Mouse (Mus musculus): ENCODE measurements around the gene Retn. TPM values are rescaled to one million over a fixed set of nuclear protein-coding genes. Genes with fewer than 3 reads are reported as not detected.

Gene Retn
- polyA plus RNA-seq, 1 experiment from 2014 or later: 0.27 TPM

DNA sequence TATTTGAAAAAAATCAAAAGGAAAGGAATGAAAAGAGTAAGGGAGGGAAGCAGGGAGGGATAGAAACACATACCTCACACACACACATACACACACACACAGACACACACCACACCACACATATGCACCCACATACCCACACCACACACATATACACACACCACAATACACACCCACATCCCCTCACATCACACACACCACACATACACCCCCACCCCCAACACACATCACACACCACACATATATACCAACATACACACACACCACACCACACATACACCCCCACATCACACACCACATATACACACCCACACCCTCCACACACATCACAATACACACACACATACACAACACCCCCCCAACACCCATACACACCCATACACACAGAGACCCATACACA is 29.0 kb downstream of the Retn start:
- Histone ChIP-seq H3K9me3 (replicated peaks) (no peaks in the 10 kb centered on the region), H3K27me3 (replicated peaks) (no peaks in the 10 kb centered on the region), H3K4me2 (no peak overlapping the region), H3K36me3 (peaks cover 27% of the 10 kb centered on the region), H3K4me1 (peaks cover 11% of the 10 kb centered on the region), H3K27ac (replicated peaks) (no peak overlapping the region), H3K9ac (replicated peaks) (no peak overlapping the region), H3K4me3 (replicated peaks) (no peak overlapping the region)
- peak; percentile 22; the same call in 1 of the 2 replicates for ATAC-seq (ENCODE audit: low FRiP score)

DNA sequence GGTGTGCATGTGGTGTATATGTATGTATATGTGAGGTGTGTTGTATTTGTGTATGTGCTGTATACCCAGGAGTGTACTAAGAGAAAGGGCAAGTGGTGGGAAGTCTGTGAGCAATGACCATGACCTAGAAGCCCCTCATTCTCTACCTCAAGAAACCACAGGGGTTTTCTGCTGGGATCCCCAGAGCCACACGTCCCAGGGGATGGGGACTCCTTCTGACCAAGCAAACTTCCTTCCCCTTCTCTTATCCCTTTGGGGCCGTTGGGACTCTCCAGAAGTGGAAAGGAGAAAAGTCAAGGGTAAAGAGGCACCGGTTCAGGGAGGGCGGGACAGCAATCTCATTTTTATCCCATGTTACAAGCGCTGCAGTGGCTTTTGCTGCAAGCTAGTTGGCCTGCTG is 29.9 kb downstream of the Retn start:
- ATAC-seq (ENCODE audit: low FRiP score): no peak
- Histone ChIP-seq H3K36me3 (peaks cover 18% of the 10 kb centered on the region), H3K4me3 (replicated peaks) (no peak overlapping the region), H3K4me2 (no peak overlapping the region), H3K9ac (replicated peaks) (no peak overlapping the region), H3K27ac (replicated peaks) (no peak overlapping the region), H3K9me3 (replicated peaks) (no peaks in the 10 kb centered on the region), H3K4me1 (peaks cover 3% of the 10 kb centered on the region), H3K27me3 (replicated peaks) (no peaks in the 10 kb centered on the region)
- WGBS: 65% methylated on average over 5 of the region's 5 CpGs

DNA sequence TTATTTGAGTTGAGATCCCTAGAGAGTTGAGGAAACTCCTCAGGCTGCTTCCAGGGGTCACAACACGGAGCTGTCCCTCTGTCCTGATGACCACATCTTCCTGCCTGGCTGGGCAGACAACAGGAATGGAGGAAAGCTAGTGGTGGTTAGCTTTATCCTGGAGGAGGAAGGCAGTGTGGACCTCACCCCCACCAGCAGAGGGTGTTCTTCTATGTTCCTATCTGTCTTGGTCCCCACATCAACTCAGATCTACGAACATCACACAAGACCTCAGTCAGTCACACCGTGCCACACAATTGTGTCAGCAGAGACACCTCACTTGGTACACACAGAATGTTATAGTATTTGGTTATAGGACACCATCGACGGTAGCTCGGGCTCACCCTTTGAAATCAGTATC is 32.0 kb downstream of the Retn start:
- Histone ChIP-seq H3K9ac (replicated peaks) (no peak overlapping the region), H3K27ac (replicated peaks) (no peak overlapping the region), H3K27me3 (replicated peaks) (no peaks in the 10 kb centered on the region), H3K4me3 (replicated peaks) (no peak overlapping the region), H3K36me3 (no peaks in the 10 kb centered on the region), H3K4me1 (no peaks in the 10 kb centered on the region), H3K4me2 (no peak overlapping the region), H3K9me3 (replicated peaks) (no peaks in the 10 kb centered on the region)
- 76% methylated on average over 6 of the region's 6 CpGs for WGBS
- no peak for ATAC-seq (ENCODE audit: low FRiP score)

DNA sequence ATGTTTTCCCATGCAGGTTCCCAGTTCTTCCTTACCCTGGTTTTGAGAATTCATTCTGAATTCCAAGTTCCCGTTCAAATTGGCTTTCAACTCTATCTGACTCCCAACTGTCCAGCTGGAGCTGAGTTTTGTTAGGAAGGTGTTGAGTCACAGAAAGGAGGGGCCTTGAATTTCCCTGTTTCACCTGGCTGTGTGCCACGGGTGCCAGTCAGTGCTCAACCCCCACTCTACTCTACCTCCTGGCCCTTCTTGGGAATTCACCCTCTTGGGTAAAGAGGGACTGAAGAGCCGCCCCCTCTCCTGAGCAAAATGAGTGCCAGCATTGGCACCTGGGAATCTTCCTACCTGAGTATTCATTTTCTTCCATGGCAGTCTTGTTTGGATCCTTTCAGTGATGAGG is 35.2 kb downstream of the Retn start:
- no peak overlapping the region for H3K27ac ChIP-seq (replicated peaks)
- 88% methylated on average over 3 of the region's 3 CpGs for WGBS

DNA sequence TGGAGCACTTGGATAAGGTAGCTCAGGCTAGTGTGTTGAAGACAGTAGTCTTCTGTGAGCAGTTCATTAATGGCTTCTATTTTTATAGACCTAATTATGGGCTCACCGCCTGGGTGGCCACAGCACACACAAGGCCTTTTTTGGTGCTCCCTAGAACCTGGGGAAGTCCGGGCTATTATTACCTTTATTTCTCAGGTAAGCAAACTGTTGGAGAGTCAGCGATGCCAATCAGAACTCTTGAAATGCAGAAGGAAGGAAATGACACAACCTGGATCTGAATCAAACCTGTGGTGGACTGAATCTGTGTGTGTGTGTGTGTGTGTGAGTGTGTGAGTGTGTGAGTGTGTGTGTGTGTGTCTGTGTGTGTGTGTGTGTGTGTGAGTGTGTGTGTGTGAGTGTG is 38.6 kb downstream of the Retn start, which contains the start of gene Fcer2a:
TSS of gene Fcer2a (minus strand) at position 55 of the 400 bp plus-strand sequence.
- Histone ChIP-seq H3K9ac (replicated peaks) (no peak within 1 kb of the TSS), H3K4me3 (replicated peaks) (no peak within 1 kb of the TSS), H3K27me3 (replicated peaks) (no peaks in the 10 kb centered on the region), H3K27ac (replicated peaks) (no peak within 1 kb of the TSS), H3K36me3 (no peaks in the 10 kb centered on the region), H3K4me1 (no peaks in the 10 kb centered on the region), H3K9me3 (replicated peaks) (no peaks in the 10 kb centered on the region), H3K4me2 (no peak within 1 kb of the TSS)
- no peak for ATAC-seq (ENCODE audit: low FRiP score)
- WGBS: 69% methylated on average over 3 of the region's 3 CpGs

More for the DNA sequence above, 35.2 kb downstream of the Retn start:
- Histone ChIP-seq H3K9ac (replicated peaks) (no peak overlapping the region), H3K36me3 (no peaks in the 10 kb centered on the region), H3K4me1 (no peaks in the 10 kb centered on the region), H3K4me3 (replicated peaks) (no peak overlapping the region), H3K9me3 (replicated peaks) (no peaks in the 10 kb centered on the region), H3K27me3 (replicated peaks) (no peaks in the 10 kb centered on the region), H3K4me2 (no peak overlapping the region)
- ATAC-seq (ENCODE audit: low FRiP score): no peak

DNA sequence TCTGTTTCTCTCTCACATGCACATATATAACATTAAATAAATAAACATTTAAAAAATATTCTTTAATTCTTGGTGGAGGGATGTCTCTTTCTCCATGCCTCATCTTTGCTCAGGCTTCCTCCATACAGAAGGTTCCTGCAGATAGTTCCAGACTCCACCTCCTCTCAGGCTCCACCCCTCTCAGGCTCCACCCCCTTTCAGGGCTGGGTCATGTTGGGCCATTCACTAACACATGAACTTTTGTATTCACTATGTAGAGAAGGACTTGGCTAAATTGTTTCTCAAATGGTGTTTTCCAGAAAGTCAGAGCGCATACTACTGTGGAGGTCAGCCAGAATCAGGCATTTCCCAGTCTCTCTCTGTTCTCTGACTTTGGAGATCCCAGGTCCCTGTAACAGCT is 45.9 kb downstream of the Retn start:
- Histone ChIP-seq H3K4me3 (replicated peaks) (no peak overlapping the region), H3K36me3 (no peaks in the 10 kb centered on the region), H3K4me2 (no peak overlapping the region), H3K27ac (replicated peaks) (no peak overlapping the region), H3K4me1 (no peaks in the 10 kb centered on the region), H3K9me3 (replicated peaks) (no peaks in the 10 kb centered on the region), H3K27me3 (replicated peaks) (no peaks in the 10 kb centered on the region), H3K9ac (replicated peaks) (no peak overlapping the region)
- ATAC-seq (ENCODE audit: low FRiP score): no peak
- WGBS: 92% methylated on average over 1 of the region's 1 CpGs

DNA sequence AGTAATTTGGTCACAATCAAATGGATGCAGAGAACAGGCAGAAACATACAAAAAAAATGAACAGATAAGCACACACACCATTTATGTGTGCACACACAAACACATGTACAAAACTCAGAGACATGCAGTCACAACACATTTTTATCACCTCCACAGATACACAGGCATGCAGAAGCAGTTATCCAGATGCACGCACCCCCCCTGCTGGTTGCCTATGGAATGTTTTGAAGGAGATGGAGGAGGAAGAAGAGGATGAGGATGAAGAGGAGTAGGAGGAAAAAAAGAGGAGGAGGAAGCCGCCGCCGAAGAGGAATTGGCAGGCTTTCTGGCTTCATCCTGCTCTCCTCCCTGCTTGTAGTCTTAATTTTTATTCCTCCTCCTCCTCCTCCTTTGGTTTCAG is 50.1 kb downstream of the Retn start:
- Histone ChIP-seq H3K36me3 (no peaks in the 10 kb centered on the region), H3K4me1 (no peaks in the 10 kb centered on the region), H3K4me2 (no peak overlapping the region), H3K27ac (replicated peaks) (no peak overlapping the region), H3K9me3 (replicated peaks) (no peaks in the 10 kb centered on the region), H3K9ac (replicated peaks) (no peak overlapping the region), H3K4me3 (replicated peaks) (no peak overlapping the region), H3K27me3 (replicated peaks) (no peaks in the 10 kb centered on the region)
- WGBS: 70% methylated on average over 4 of the region's 4 CpGs
- ATAC-seq (ENCODE audit: low FRiP score): no peak

DNA sequence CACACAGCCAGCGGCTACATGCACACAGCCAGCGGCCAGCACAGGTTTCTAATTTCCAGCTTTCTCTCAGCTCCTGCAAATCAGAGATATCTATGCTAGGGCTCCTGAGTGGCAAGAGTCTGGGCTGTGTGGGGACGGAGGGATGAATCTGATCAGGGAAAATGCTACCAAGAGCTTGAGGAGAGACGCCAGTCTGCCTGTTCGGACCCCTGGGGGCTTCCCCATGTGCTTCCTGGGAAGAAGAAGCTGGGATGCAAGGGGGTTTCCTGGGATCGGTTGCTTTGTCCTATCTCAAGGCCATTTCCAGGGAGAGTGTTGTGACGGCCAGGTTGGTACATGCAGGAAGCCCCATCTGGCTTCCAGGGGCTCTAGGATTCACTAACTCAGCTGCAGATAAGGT is 52.0 kb downstream of the Retn start:
- H3K4me1 ChIP-seq: no peaks in the 10 kb centered on the region
- no peaks in the 10 kb centered on the region for H3K36me3 ChIP-seq
- H3K4me3 ChIP-seq (replicated peaks): no peak overlapping the region
- ATAC-seq (ENCODE audit: low FRiP score): no peak
- H3K4me2 ChIP-seq: no peak overlapping the region
- H3K27me3 ChIP-seq (replicated peaks): no peaks in the 10 kb centered on the region
- no peaks in the 10 kb centered on the region for H3K9me3 ChIP-seq (replicated peaks)
- H3K9ac ChIP-seq (replicated peaks): no peak overlapping the region
- H3K27ac ChIP-seq (replicated peaks): no peak overlapping the region
- 75% methylated on average over 7 of the region's 7 CpGs for WGBS

Other genes with a start within 250 kb of the Retn start
- 4.0 and 5.7 TPM in 2 replicates for gene Pex11g, start 188.1 kb upstream of the Retn start, polyA plus RNA-seq (2015; fragmentation: Nextera tagmentation; extraction: Ambion mirVana)
- gene Tex45, start 184.9 kb upstream of the Retn start, polyA plus RNA-seq (2015; fragmentation: Nextera tagmentation; extraction: Ambion mirVana): 0.50 and 0.61 TPM in 2 replicates
- gene Zfp358, start 162.6 kb upstream of the Retn start, polyA plus RNA-seq (2015; fragmentation: Nextera tagmentation; extraction: Ambion mirVana): 62.7 and 64.3 TPM in 2 replicates
- gene Mcoln1, start 155.3 kb upstream of the Retn start, polyA plus RNA-seq (2015; fragmentation: Nextera tagmentation; extraction: Ambion mirVana): 97.7 and 106 TPM in 2 replicates
- gene Pnpla6, start 140.4 kb upstream of the Retn start, polyA plus RNA-seq (2015; fragmentation: Nextera tagmentation; extraction: Ambion mirVana): 42.5 and 44.3 TPM in 2 replicates
- gene C330021F23Rik, start 87.8 kb upstream of the Retn start, polyA plus RNA-seq (2015; fragmentation: Nextera tagmentation; extraction: Ambion mirVana): 0.52 and 0.56 TPM in 2 replicates
- gene Camsap3, start 68.5 kb upstream of the Retn start, polyA plus RNA-seq (2015; fragmentation: Nextera tagmentation; extraction: Ambion mirVana): 37.6 and 41.3 TPM in 2 replicates
- 46.2 and 50.4 TPM in 2 replicates for gene Xab2, start 34.5 kb upstream of the Retn start, polyA plus RNA-seq (2015; fragmentation: Nextera tagmentation; extraction: Ambion mirVana)
- 86.0 and 90.1 TPM in 2 replicates for gene Pet100, start 34.2 kb upstream of the Retn start, polyA plus RNA-seq (2015; fragmentation: Nextera tagmentation; extraction: Ambion mirVana)
- gene Pcp2, start 30.2 kb upstream of the Retn start, polyA plus RNA-seq (2015; fragmentation: Nextera tagmentation; extraction: Ambion mirVana): 0.11 and 0.82 TPM in 2 replicates
- 40.9 and 66.3 TPM in 2 replicates for gene Stxbp2, start 24.8 kb upstream of the Retn start, polyA plus RNA-seq (2015; fragmentation: Nextera tagmentation; extraction: Ambion mirVana)
- gene Mcemp1, start 10.0 kb downstream of the Retn start, polyA plus RNA-seq (2015; fragmentation: Nextera tagmentation; extraction: Ambion mirVana): 0.23 and 0.28 TPM in 2 replicates
- gene Fcor, start 16.6 kb downstream of the Retn start, polyA plus RNA-seq (2015; fragmentation: Nextera tagmentation; extraction: Ambion mirVana): 21.7 and 22.8 TPM in 2 replicates
- gene Trappc5, start 20.5 kb downstream of the Retn start, polyA plus RNA-seq (2015; fragmentation: Nextera tagmentation; extraction: Ambion mirVana): 53.5 and 58.3 TPM in 2 replicates
- 0.31 and 0.35 TPM in 2 replicates for gene Fcer2a, start 38.4 kb downstream of the Retn start, polyA plus RNA-seq (2015; fragmentation: Nextera tagmentation; extraction: Ambion mirVana)
- gene Clec4g, start 64.9 kb downstream of the Retn start, polyA plus RNA-seq (2015; fragmentation: Nextera tagmentation; extraction: Ambion mirVana): not detected in 2 replicates
- gene Cd209a, start 93.2 kb downstream of the Retn start, polyA plus RNA-seq (2015; fragmentation: Nextera tagmentation; extraction: Ambion mirVana): 0.28 TPM in 1 of 2 replicates, not detected in the other
- 0.10 TPM in 1 of 2 replicates, not detected in the other for gene Cd209e, start 198.5 kb downstream of the Retn start, polyA plus RNA-seq (2015; fragmentation: Nextera tagmentation; extraction: Ambion mirVana)
- not detected in 2 replicates for gene Cd209d, start 222.8 kb downstream of the Retn start, polyA plus RNA-seq (2015; fragmentation: Nextera tagmentation; extraction: Ambion mirVana)